Mouse (Mus musculus) G1E-ER4 (cell line): ENCODE results near the gene Loxl4. TPM values are rescaled to one million over a fixed set of nuclear protein-coding genes. Genes with fewer than 3 reads are reported as not detected.

Source experiments
- GATA1 ChIP-seq: IDR thresholded peaks from one replicate; pipeline ENCODE4 v1.8.0; 2012; ENCODE audit warnings: low read length, inconsistent platforms
- polyA plus RNA-seq: library from polyadenylated mRNA; stranded (reverse); fragments of >175 nt; gene quantifications from 2 replicates; pipeline ENCODE4 v1.2.3, GENCODE M21; 2012

Gene Loxl4
- not detected in 2 replicates for polyA plus RNA-seq

- no peak for TF ChIP-seq GATA1
Measured at GRCm38 (mm10) chr19:42612654-42613053, at the start of gene Loxl4. Gene Loxl4, minus strand, starts transcription at chr19:42612813.

- TF ChIP-seq GATA1 = no peak
Measured at GRCm38 (mm10) chr19:42661430-42662164, 49.0 kb upstream of the Loxl4 start.

GRCm38 (mm10) chr19:42660244-42660565 lies 47.6 kb upstream of the Loxl4 start:
- no peak for TF ChIP-seq GATA1

- no peak for TF ChIP-seq GATA1
Measured at GRCm38 (mm10) chr19:42659354-42660243, 47.0 kb upstream of the Loxl4 start.

- no peak for TF ChIP-seq GATA1
Measured at GRCm38 (mm10) chr19:42658435-42659135, 46.0 kb upstream of the Loxl4 start.

GRCm38 (mm10) chr19:42657769-42658168 lies 45.2 kb upstream of the Loxl4 start:
- TF ChIP-seq GATA1 = no peak

GRCm38 (mm10) chr19:42657306-42657705 lies 44.7 kb upstream of the Loxl4 start:
- no peak for TF ChIP-seq GATA1

- no peak for TF ChIP-seq GATA1
Measured at GRCm38 (mm10) chr19:42655006-42655405, 42.4 kb upstream of the Loxl4 start.

- TF ChIP-seq GATA1 = no peak
Measured at GRCm38 (mm10) chr19:42653091-42653490, 40.5 kb upstream of the Loxl4 start.

- TF ChIP-seq GATA1 = no peak
Measured at GRCm38 (mm10) chr19:42652425-42652824, 39.8 kb upstream of the Loxl4 start.

GRCm38 (mm10) chr19:42640211-42640610 lies 27.6 kb upstream of the Loxl4 start:
- no peak for TF ChIP-seq GATA1

- no peak for TF ChIP-seq GATA1
Measured at GRCm38 (mm10) chr19:42639544-42639943, 26.9 kb upstream of the Loxl4 start.

GRCm38 (mm10) chr19:42638604-42639481 lies 26.2 kb upstream of the Loxl4 start:
- no peak for TF ChIP-seq GATA1

- no peak for TF ChIP-seq GATA1
Measured at GRCm38 (mm10) chr19:42636631-42637030, 24.0 kb upstream of the Loxl4 start.

- TF ChIP-seq GATA1 = no peak
Measured at GRCm38 (mm10) chr19:42633650-42634049, 21.0 kb upstream of the Loxl4 start.
